Mouse (Mus musculus): ENCODE results near the gene Zfp276. TPM values are rescaled to one million over a fixed set of nuclear protein-coding genes. Genes with fewer than 3 reads are reported as not detected.

Gene Zfp276
- 16.0 and 18.8 TPM in 2 replicates for polyA plus RNA-seq (2014; fragmentation: Nextera tagmentation; extraction: Ambion mirVana)

- ATAC-seq (replicated peaks; ENCODE audit: low FRiP score) = peak; percentile 96
- under 1% methylated on average over 76 of the region's 99 CpGs for WGBS
These were observed at the start of gene Zfp276, which contains the start of gene Vps9d1 for GRCm38 (mm10) chr8:123254099-123254885. Zfp276 (plus strand) TSS chr8:123254195. Vps9d1 (minus strand) TSS chr8:123254348.

GRCm38 (mm10) chr8:123211876-123212275, 42.1 kb upstream of the Zfp276 start:
- DNase-seq (ENCODE audit: low spot score) (no peak), ATAC-seq (replicated peaks; ENCODE audit: low FRiP score) (no peak)
- H3K27me3 ChIP-seq (replicated peaks; ENCODE audit: control insufficient read depth, insufficient read depth, low read length) = no peaks in the 10 kb centered on the region; the same call in 1 of the 2 replicates
- H3K4me3 ChIP-seq (ENCODE audit: low read depth, low read length) = peak overlapping the region; percentile 99
- no peaks in the 10 kb centered on the region for H3K9me3 ChIP-seq (ENCODE audit: control insufficient read depth, low read length)
- peaks cover 8% of the 10 kb centered on the region; the same call in 1 of the 2 replicates for H3K4me1 ChIP-seq (replicated peaks; ENCODE audit: control insufficient read depth, insufficient read depth, low read length)
- 37% methylated on average over 10 of the region's 10 CpGs for WGBS
- peak overlapping the region; percentile 99 for H3K9ac ChIP-seq (ENCODE audit: low read depth, low read length)
- H3K27ac ChIP-seq (ENCODE audit: low read depth, low read length) = peak overlapping the region; percentile 66
- peaks cover 17% of the 10 kb centered on the region for H3K36me3 ChIP-seq (ENCODE audit: control insufficient read depth, insufficient read depth, low read length)
- peak overlapping the region; percentile 77 for H3K4me2 ChIP-seq

More at GRCm38 (mm10) chr8:123254099-123254885, at the start of gene Zfp276, which contains the start of gene Vps9d1:
- peaks cover 19% of the 10 kb centered on the region for H3K4me1 ChIP-seq (replicated peaks; ENCODE audit: control insufficient read depth, insufficient read depth, low read length)
- peak within 1 kb of the TSS; percentile 94 for H3K4me2 ChIP-seq
- H3K27ac ChIP-seq (ENCODE audit: low read depth, low read length) = peak within 1 kb of the TSS; percentile 84
- peak; percentile 89 for DNase-seq (ENCODE audit: low spot score)
- no peaks in the 10 kb centered on the region for H3K27me3 ChIP-seq (replicated peaks; ENCODE audit: control insufficient read depth, insufficient read depth, low read length)
- H3K4me3 ChIP-seq (ENCODE audit: low read depth, low read length) = peak within 1 kb of the TSS; percentile 99
- peaks cover 24% of the 10 kb centered on the region for H3K36me3 ChIP-seq (ENCODE audit: control insufficient read depth, insufficient read depth, low read length)
- H3K9me3 ChIP-seq (ENCODE audit: control insufficient read depth, low read length) = no peaks in the 10 kb centered on the region
- peak within 1 kb of the TSS; percentile 94 for H3K9ac ChIP-seq (ENCODE audit: low read depth, low read length)

GRCm38 (mm10) chr8:123212321-123213117, 41.5 kb upstream of the Zfp276 start, which contains the start of the genes Chmp1a and Spata33:
Chmp1a (minus strand) TSS chr8:123212763.
Spata33 (plus strand) TSS chr8:123212832.
- ATAC-seq (replicated peaks; ENCODE audit: low FRiP score) = peak; percentile 89
- Histone ChIP-seq H3K9me3 (ENCODE audit: control insufficient read depth, low read length) (no peaks in the 10 kb centered on the region), H3K4me1 (replicated peaks; ENCODE audit: control insufficient read depth, insufficient read depth, low read length) (peaks cover 8% of the 10 kb centered on the region; the same call in 1 of the 2 replicates), H3K27me3 (replicated peaks; ENCODE audit: control insufficient read depth, insufficient read depth, low read length) (no peaks in the 10 kb centered on the region; the same call in 1 of the 2 replicates), H3K27ac (ENCODE audit: low read depth, low read length) (peak within 1 kb of the TSS; percentile 66), H3K4me2 (peak within 1 kb of the TSS; percentile 77), H3K9ac (ENCODE audit: low read depth, low read length) (peak within 1 kb of the TSS; percentile 99), H3K4me3 (ENCODE audit: low read depth, low read length) (peak within 1 kb of the TSS; percentile 99), H3K36me3 (ENCODE audit: control insufficient read depth, insufficient read depth, low read length) (peaks cover 11% of the 10 kb centered on the region)
- DNase-seq (ENCODE audit: low spot score) = peak; percentile 97
- under 1% methylated on average over 75 of the region's 76 CpGs for WGBS

GRCm38 (mm10) chr8:123213118-123213772, 40.8 kb upstream of the Zfp276 start:
- H3K4me3 ChIP-seq (ENCODE audit: low read depth, low read length) = peak overlapping the region; percentile 99
- peak overlapping the region; percentile 99 for H3K9ac ChIP-seq (ENCODE audit: low read depth, low read length)
- no peaks in the 10 kb centered on the region for H3K9me3 ChIP-seq (ENCODE audit: control insufficient read depth, low read length)
- peak; percentile 21 for ATAC-seq (replicated peaks; ENCODE audit: low FRiP score)
- peaks cover 8% of the 10 kb centered on the region; the same call in 1 of the 2 replicates for H3K4me1 ChIP-seq (replicated peaks; ENCODE audit: control insufficient read depth, insufficient read depth, low read length)
- 23% methylated on average over 22 of the region's 22 CpGs for WGBS
- H3K4me2 ChIP-seq = peak overlapping the region; percentile 77
- peaks cover 10% of the 10 kb centered on the region for H3K36me3 ChIP-seq (ENCODE audit: control insufficient read depth, insufficient read depth, low read length)
- no peak for DNase-seq (ENCODE audit: low spot score)
- no peaks in the 10 kb centered on the region; the same call in 1 of the 2 replicates for H3K27me3 ChIP-seq (replicated peaks; ENCODE audit: control insufficient read depth, insufficient read depth, low read length)
- no peak overlapping the region for H3K27ac ChIP-seq (ENCODE audit: low read depth, low read length)

GRCm38 (mm10) chr8:123215430-123215829, 38.6 kb upstream of the Zfp276 start:
- no peaks in the 10 kb centered on the region for H3K9me3 ChIP-seq (ENCODE audit: control insufficient read depth, low read length)
- no peak overlapping the region for H3K4me3 ChIP-seq (ENCODE audit: low read depth, low read length)
- H3K27me3 ChIP-seq (replicated peaks; ENCODE audit: control insufficient read depth, insufficient read depth, low read length) = no peaks in the 10 kb centered on the region; the same call in 1 of the 2 replicates
- peaks cover 8% of the 10 kb centered on the region; the same call in 1 of the 2 replicates for H3K4me1 ChIP-seq (replicated peaks; ENCODE audit: control insufficient read depth, insufficient read depth, low read length)
- WGBS = 56% methylated on average over 3 of the region's 3 CpGs
- no peak overlapping the region for H3K4me2 ChIP-seq
- H3K36me3 ChIP-seq (ENCODE audit: control insufficient read depth, insufficient read depth, low read length) = no peaks in the 10 kb centered on the region; the same call in 1 of the 2 replicates
- H3K9ac ChIP-seq (ENCODE audit: low read depth, low read length) = no peak overlapping the region
- no peak overlapping the region for H3K27ac ChIP-seq (ENCODE audit: low read depth, low read length)
- ATAC-seq (replicated peaks; ENCODE audit: low FRiP score) (no peak), DNase-seq (ENCODE audit: low spot score) (no peak)

GRCm38 (mm10) chr8:123220917-123221316, 33.1 kb upstream of the Zfp276 start:
- Histone ChIP-seq H3K27ac (ENCODE audit: low read depth, low read length) (no peak overlapping the region), H3K27me3 (replicated peaks; ENCODE audit: control insufficient read depth, insufficient read depth, low read length) (no peaks in the 10 kb centered on the region), H3K4me3 (ENCODE audit: low read depth, low read length) (no peak overlapping the region), H3K4me2 (no peak overlapping the region), H3K9me3 (ENCODE audit: control insufficient read depth, low read length) (no peaks in the 10 kb centered on the region), H3K36me3 (ENCODE audit: control insufficient read depth, insufficient read depth, low read length) (no peaks in the 10 kb centered on the region), H3K9ac (ENCODE audit: low read depth, low read length) (no peak overlapping the region), H3K4me1 (replicated peaks; ENCODE audit: control insufficient read depth, insufficient read depth, low read length) (peaks cover 12% of the 10 kb centered on the region)
- 67% methylated on average over 1 of the region's 1 CpGs for WGBS
- DNase-seq (ENCODE audit: low spot score) (no peak), ATAC-seq (replicated peaks; ENCODE audit: low FRiP score) (no peak)

- 3% methylated on average over 59 of the region's 59 CpGs for WGBS
- H3K9ac ChIP-seq (ENCODE audit: low read depth, low read length) = peak within 1 kb of the TSS; percentile 74
- no peaks in the 10 kb centered on the region for H3K36me3 ChIP-seq (ENCODE audit: control insufficient read depth, insufficient read depth, low read length)
- H3K4me2 ChIP-seq = peak within 1 kb of the TSS; percentile 78
- DNase-seq (ENCODE audit: low spot score) (peak; percentile 94), ATAC-seq (replicated peaks; ENCODE audit: low FRiP score) (peak; percentile 86)
- H3K4me1 ChIP-seq (replicated peaks; ENCODE audit: control insufficient read depth, insufficient read depth, low read length) = peaks cover 12% of the 10 kb centered on the region
- no peaks in the 10 kb centered on the region for H3K27me3 ChIP-seq (replicated peaks; ENCODE audit: control insufficient read depth, insufficient read depth, low read length)
- H3K9me3 ChIP-seq (ENCODE audit: control insufficient read depth, low read length) = no peaks in the 10 kb centered on the region
- peak within 1 kb of the TSS; percentile 91 for H3K4me3 ChIP-seq (ENCODE audit: low read depth, low read length)
- H3K27ac ChIP-seq (ENCODE audit: low read depth, low read length) = peak within 1 kb of the TSS; percentile 44
These were observed 29.4 kb upstream of the Zfp276 start, which contains the start of gene Cdk10 for GRCm38 (mm10) chr8:123224278-123225266. Cdk10 (plus strand) TSS chr8:123224842.
